Mouse (Mus musculus) layer of hippocampus, adult 9-10 months (tissue): ENCODE measurements around the gene Syngr4.
"Not testable (repeated sequence)": the region's sequence is repeated elsewhere in the genome, so short reads cannot be mapped to it uniquely, and the experiment has no call there.

Source experiments
- DNase-seq: peaks from one replicate; pipeline ENCODE4 v3.0.0; 2022; ENCODE audit warnings: low spot score

Syngr4 gene

GRCm38 (mm10) chr7:45896517-45897257, at the start of gene Syngr4, which contains the start of gene Tmem143:
Gene Syngr4, minus strand, starts transcription at chr7:45896714.
Gene Tmem143, plus strand, starts transcription at chr7:45896941.
- DNase-seq: peak; percentile 92

DNA sequence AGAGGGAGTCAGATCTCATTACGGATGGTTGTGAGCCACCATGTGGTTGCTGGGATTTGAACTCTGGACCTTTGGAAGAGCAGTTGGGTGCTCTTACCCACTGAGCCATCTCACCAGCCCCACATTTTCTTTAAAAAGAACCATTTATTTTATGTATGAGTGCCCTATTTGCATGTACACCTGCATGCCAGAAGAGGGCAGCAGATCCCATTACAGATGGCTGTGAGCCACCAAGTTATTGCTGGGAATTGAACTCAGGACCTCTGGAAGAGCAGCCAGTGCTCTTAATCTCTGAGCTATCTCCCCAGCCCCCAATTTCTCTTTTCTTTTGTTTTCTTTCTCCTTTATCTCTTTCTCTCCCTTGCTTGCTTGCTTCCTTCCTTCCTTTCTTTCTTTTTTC, 46.8 kb upstream of the Syngr4 start:
- DNase-seq: not testable (repeated sequence)

GRCm38 (mm10) chr7:45941986-45942385, 45.5 kb upstream of the Syngr4 start:
- no peak for DNase-seq

DNA sequence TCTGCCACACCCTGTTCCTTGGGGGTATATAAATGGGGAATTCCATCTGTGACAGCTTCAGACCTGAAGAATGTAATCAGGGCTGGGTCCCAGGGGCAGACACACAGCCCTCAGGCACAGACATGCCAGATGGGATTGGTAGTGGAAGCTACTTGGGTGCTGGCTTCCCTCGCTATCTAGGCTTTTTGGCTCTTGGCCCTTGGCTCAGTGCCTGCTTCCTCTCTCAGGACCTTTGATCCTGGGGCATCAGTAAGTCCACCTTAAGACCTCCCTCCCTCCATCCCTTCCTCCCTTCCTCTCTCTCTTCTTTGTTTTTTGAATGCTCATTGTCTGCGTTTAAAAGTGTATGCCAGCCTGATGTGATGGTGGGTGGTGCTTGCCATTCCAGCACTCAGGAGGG, 43.3 kb upstream of the Syngr4 start:
- no peak for DNase-seq

- DNase-seq: no peak
Measured at GRCm38 (mm10) chr7:45935114-45935513, 38.6 kb upstream of the Syngr4 start.

- DNase-seq: not testable (repeated sequence)
Measured at GRCm38 (mm10) chr7:45933766-45934165, 37.3 kb upstream of the Syngr4 start.

DNA sequence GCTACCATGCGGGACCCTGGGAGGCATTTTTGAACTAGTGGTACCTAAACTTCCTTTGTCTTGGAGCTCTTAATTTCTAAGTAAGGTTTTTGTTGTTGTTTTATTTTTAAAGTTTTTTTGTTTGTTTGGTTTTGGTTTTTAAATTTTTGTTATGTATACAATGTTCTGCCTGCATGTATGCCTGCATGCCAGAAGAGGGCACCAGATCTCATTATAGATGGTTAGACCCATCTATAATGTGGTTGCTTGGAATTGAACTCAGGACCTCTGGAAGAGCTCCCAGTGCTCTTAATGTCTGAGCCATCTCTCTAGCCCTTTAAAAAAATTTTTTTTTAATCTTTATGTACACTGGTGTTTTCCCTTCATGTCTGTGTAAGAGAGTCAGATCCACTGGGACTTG, 33.2 kb upstream of the Syngr4 start:
- DNase-seq: no peak

DNA sequence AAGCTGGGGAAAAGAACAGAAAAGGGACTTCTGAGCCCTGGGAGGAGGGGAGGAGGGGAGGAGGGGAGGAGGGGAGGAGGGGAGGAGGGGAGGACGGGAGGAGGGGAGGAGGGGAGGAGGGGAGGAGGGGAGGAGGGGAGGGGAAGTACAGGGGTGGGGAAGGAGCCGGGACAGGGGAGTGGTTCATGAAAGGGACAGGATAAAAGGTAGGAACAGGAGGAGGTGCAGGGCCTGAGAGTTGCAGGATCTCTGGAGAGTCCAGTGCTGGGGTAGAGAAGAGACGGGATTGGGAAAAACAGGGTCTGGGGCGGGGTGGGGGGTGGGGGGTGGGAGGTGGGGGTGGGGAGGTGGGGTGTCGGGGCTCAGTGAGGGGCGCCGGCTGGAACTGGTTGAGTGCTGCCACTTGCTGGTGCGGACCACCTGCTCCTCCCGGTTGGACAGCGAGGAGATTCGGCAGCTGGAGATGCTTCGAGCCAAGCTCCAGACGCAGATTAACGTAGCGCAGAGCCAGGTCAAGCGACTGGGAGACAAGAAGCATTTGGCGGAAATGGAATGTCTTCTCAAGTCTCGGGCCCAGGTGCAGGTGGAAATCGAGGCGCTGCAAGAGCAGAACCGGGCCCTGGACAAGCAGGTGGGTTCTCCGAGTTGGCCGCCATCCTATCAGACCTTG, 32.2 kb upstream of the Syngr4 start:
- no peak for DNase-seq

- DNase-seq: no peak
Measured at GRCm38 (mm10) chr7:45924429-45924816, 27.9 kb upstream of the Syngr4 start.

DNA sequence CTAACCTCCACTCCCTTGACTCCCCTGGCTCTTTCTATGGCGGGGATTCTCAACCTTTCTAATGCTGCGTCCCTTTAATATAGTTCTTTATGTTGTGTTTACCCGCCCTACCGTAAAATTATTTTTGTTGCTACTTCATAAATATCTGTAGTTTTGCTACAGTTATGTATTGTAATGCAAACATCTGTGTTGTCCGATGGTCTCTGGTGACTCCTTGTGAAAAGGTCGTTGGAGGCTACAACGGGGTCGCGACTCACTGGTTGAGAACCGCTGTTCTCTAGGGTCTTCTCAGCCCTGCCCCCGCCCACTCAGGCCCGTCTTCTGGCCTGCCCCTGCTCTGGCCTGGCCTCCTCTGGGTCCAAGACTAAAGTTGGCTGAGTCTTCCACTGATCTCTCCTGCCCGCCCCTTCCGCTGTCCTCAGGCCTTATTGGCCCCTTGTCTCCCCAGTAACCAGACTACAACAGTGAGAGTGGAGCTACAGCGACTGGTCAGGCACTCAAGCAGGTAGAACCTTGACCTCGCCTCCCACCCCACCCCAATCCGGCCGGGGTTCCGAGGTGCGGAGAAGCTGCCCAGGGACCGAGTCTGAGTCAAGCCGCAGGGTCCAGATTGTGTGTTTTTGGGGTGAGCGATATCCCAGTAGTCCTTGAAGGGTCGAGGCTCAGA, 27.4 kb upstream of the Syngr4 start, which contains the start of gene Ccdc114:
Gene Ccdc114, plus strand, starts transcription at position 311 of the 667 bp plus-strand sequence.
- DNase-seq: no peak

GRCm38 (mm10) chr7:45922928-45923761, 26.6 kb upstream of the Syngr4 start:
- peak; percentile 93 for DNase-seq

DNA sequence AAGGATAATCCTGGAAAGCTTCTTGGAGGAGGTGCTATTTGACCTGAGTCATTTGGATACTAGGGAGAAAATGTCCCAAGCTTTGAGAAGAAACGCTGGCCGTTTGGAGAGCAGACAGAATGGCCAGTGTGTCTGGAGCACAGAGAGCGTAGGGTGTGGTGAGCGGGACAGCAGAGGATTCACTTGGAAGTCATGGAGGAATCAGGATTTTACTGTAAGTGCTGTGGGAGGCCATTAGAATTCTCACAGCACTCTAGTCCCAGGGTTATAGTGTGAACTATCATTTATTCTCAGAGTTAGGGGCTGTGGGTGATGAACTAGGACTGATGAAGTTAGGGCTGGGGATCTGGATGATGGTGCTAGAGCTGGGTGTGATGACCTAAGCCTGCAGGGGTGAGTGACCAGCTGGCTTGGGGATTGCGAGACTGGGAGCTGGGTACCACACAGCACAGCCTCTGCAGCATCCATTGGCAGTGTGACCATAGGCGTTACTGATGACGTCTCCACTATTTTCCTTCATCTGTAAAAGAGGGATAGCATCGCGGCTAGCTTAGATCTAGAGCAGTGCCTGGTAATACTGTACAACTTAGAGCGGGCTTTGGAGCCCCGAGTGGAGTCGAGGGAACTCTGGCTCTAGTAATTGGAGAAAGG, 25.6 kb upstream of the Syngr4 start:
- no peak for DNase-seq

DNA sequence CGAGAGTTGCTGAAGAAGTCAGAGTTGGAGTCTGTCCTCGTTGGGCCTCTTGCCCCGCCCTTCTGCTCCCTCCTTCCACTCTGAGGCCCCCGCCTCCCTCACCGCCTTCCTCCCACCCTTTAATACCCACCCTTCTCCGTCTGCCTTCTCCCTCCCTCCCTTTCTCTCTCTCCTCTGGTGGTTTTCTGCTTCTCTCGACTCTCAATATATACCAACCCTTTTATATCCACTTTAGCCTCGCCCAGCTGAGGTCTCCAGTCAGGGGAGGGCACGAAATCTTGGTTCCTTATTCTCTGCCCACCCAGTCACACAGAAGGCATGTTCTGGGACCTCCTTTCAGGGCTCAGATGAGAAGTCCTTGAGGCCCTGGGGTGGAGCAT, 24.7 kb upstream of the Syngr4 start, which contains the start of gene Emp3:
Gene Emp3, minus strand, starts transcription at position 163 of the 380 bp plus-strand sequence.
- no peak for DNase-seq

- no peak for DNase-seq
Measured at GRCm38 (mm10) chr7:45920583-45921241, 24.2 kb upstream of the Syngr4 start.

DNA sequence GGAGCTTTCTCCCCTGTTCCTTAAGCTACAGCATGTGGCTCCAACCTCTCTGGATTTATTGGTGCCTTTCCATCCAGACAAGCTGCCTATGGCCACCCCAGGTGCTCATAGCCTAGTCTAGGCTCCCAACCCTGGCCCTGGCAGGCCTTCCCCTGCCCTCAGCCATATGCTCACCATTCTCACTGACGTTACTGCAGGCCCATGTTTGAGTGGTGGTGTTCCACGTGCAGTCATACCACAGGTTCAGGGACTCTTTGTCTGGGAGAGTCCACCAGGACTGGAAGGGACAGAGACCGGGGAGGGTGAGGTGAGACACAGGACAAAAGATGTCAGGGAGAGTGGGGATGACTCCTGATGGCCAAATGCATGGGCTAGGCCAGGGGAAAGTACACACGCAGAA, 23.2 kb upstream of the Syngr4 start:
- DNase-seq: no peak

DNA sequence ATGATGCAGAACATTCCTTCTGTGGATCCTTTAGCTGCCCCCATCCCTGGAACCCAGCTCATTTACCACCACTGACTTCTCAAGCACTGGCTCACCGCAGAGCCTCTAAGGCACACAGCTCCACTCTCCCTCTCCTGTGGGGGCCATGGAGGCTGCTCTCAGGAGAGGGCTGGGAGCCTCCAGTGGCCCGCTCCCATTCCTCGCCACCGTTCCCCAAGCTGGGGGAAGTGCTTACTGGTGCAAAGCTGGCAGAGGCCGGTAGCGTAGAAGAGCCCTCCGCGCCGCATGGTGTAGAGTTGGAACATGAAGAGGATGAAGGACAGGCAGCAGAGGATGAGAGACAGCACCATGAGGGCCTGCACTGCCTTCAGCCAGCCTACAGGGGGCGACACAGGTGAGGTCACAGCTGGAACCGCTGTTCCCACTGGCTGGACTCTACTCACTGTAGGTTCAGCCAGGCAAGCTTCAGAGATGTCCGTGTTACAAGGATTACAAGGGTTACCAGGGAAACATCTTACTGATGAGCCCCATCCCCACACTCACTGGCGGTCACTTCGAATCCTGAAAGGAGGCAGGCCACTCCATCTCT, 22.7 kb upstream of the Syngr4 start:
- DNase-seq: no peak

- no peak for DNase-seq
Measured at GRCm38 (mm10) chr7:45917926-45918325, 21.4 kb upstream of the Syngr4 start.

DNA sequence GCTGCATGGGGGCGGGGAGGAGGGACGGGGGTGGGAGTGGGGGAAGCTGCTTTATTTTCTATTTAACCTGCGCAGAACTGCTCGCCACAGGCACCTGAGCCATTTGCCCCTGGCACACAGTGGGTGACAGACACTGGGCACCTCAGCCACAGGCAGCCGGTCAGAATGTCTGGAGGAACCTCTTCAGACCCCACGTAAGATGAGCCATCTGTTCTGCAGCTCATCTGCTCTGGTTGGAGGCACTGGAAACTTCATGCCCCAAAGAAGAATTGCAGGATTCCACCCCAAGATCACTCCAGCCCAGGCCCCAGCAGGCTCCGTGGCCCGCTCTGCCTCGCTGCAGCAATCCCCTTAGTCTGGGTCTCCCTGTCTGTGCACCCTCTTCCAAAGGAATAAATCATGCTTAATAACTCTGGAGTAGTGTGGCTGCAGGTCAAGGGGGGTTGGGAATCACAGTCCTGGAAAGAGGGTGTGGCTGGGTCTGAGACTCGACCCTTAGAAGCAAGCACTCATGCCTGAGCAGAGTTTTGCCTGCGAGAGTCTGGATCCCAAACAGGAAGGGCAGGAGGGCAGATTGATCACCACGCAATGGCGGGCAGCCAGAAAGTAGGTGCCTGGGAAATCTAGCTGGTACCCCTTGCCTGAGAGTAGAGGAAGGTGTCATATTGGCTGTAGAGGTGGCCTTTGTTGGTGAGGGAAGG, 20.6 kb upstream of the Syngr4 start:
- DNase-seq: no peak

DNA sequence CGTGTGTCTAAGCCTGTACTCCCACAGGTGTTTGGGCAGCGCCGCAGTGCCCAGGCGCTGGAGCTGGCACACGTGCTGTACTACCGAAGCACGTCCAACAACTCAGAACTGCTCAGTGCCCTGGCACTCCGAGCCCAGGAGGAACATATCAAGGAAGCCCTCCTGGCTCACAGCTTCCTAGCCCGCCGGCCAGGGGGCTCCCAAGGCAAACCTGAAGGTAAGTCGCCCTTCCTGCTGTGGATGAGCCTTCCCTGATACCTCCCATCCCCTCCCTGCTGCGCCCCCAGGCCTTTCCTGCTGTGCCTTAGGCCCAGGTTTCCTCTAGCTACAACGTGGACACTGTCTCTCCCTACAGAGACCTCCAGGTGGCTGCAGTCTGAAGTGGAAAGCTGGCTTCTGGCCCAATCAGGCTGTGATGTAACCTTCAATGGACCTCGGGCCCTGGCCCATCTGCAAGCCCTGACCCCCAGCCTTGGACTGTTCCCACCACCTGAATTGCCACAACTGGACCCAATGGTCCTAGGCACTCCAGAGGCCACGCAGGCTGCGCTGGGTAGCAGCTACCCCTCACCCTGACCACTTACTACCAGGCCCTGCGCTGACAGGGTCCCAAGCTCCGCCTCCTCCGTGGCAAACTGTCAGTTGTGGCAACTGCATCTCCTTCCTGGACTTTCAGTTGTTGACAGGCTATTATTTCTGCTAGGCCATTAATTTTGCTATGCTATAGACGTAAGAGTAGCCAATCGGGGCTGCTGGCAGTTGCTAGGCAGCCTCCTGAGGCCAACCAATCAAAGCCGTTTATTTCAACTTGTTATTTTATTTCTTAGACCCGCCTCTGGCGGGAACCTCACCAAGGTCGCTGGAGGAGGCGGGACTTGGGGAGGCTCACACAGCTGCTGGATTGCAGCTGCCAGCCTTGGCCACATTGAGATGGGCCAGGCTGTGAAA, 19.8 kb upstream of the Syngr4 start:
- peak; percentile 49 for DNase-seq
